Mouse (Mus musculus) heart, postnatal 0 days (tissue): Measurements from ENCODE around the gene Cd55b.

Source experiments
- CTCF ChIP-seq: IDR thresholded peaks from 2 replicates; pipeline ENCODE4 v1.5.1; 2016; ENCODE audit warnings: antibody characterized with exemption, control low read depth, low read depth
- EP300 ChIP-seq: IDR thresholded peaks from 2 replicates; pipeline ENCODE4 v1.6.1; 2016; ENCODE audit warnings: antibody characterized with exemption, low read depth

DNA sequence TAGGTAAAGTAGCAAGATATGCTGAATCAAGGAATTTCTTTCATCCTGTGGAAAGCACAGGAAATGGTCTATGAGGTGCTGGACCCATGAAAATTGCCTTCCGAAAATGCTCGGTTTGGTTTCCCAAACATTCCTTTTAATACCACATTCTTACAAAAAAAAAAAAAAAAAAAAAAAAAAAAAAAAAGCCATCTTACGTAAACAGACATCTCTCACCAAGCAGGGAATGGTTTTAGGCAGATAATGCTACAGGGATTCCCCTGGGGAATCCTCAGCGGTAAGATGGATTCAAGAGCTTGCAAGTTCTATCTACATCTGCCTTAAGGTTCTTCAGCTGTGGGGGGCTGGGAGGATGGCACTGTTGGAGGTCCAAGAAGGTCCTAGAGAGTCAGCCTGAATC, 47.3 kb upstream of the Cd55b start:
- TF ChIP-seq EP300 (no peak), CTCF (no peak)
